Mouse (Mus musculus) neural tube, embryonic 12.5 days (tissue): ENCODE data around the gene Khdrbs1. TPM values are rescaled to one million over a fixed set of nuclear protein-coding genes. Genes with fewer than 3 reads are reported as not detected.
"Not testable (repeated sequence)": the region's sequence is repeated elsewhere in the genome, so short reads cannot be mapped to it uniquely, and the experiment has no call there.

Source experiments
- ATAC-seq: fragments of 200-750 bp; cut with Nextera tagmentation; 2 replicates; pipeline ENCODE4 v1.8.0; 2017; ENCODE audit warnings: low read depth, mild to moderate bottlenecking, moderate TSS enrichment, moderate library complexity; ENCODE audit not compliant: low FRiP score
- H3K27ac ChIP-seq: fragments of 300-500 bp; sonication (generic); 2 replicates; pipeline ENCODE4 v1.5.1; 2016
- H3K27me3 ChIP-seq: fragments of 300-500 bp; sonication (generic); replicated peaks from 2 replicates; pipeline ENCODE4 v1.6.1; 2016; ENCODE audit warnings: mild to moderate bottlenecking
- H3K36me3 ChIP-seq: fragments of 300-500 bp; sonication (generic); 2 replicates; pipeline ENCODE4 v1.6.1; 2016; ENCODE audit warnings: mild to moderate bottlenecking
- H3K4me1 ChIP-seq: fragments of 300-500 bp; sonication (generic); 2 replicates; pipeline ENCODE4 v1.6.1; 2016
- H3K4me2 ChIP-seq: fragments of 300-500 bp; sonication (generic); replicated peaks from 2 replicates; pipeline ENCODE4 v1.6.1; 2016; ENCODE audit warnings: mild to moderate bottlenecking
- H3K4me3 ChIP-seq: fragments of 300-500 bp; sonication (generic); 2 replicates; pipeline ENCODE4 v1.5.1; 2016
- H3K9ac ChIP-seq: fragments of 300-500 bp; sonication (generic); 2 replicates; pipeline ENCODE4 v1.6.1; 2016; ENCODE audit warnings: mild to moderate bottlenecking
- H3K9me3 ChIP-seq: fragments of 300-500 bp; sonication (generic); 2 replicates; pipeline ENCODE4 v1.6.1; 2016; ENCODE audit warnings: mild to moderate bottlenecking
- WGBS: fragments of 180-500 bp; shearing (Covaris S2); methylation state at CpG from one replicate; pipeline ENCODE4 v1.1.7; 2016; 5-methylcytosine and 5-hydroxymethylcytosine counted together
- polyA plus RNA-seq: library from polyadenylated mRNA; unstranded; fragments of >200 nt; fragmentation: Nextera tagmentation; extraction: Ambion mirVana; gene quantifications from 2 replicates; pipeline ENCODE4 v1.2.1, GENCODE M21; 2016

Khdrbs1 gene
- polyA plus RNA-seq, 1 experiment from 2014 or later: 212 TPM

DNA sequence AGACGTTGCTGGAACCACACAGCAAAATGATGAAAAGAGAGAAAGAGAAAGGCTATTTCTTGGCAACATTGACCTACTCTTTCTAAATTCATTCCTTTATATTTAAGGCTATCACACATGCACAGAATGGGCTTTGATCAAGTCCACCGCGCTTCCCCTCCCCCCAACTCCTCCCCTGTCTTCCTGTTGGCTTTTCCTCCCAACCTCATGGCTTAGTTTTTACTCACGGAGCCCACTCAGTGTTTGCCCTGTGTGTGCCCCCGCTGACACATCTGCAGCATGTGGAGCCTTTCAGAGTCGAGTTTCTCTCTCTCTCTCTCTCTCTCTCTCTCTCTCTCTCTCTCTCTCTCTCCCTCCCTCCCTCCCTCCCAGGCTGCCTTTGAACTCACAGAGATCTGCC is 28.5 kb upstream of the Khdrbs1 start:
- no peaks in the 10 kb centered on the region for H3K9me3 ChIP-seq
- no peak for ATAC-seq
- WGBS: 62% methylated on average over 6 of the region's 6 CpGs

DNA sequence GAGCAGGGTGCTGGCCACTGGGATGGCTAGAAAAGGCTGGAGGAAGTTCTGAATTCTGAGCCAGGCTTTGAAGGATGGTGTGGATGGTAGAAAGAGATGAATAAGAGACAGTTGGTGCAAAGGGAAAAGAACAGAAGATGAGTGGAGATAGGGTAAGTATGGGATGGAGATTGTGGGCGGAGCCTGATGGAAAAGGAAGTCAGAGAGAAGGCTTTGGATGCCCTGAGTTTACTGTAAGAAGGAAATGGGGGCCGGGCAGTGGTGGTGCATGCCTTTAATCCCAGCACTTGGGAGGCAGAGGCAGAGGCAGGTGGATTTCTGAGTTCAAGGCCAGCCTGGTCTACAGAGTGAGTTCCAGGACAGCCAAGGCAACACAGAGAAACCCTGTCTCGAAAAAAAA is 26.6 kb upstream of the Khdrbs1 start:
- H3K4me2 ChIP-seq, H3K9me3 ChIP-seq, H3K27ac ChIP-seq, H3K36me3 ChIP-seq, H3K27me3 ChIP-seq, H3K9ac ChIP-seq, ATAC-seq, H3K4me3 ChIP-seq: not testable (repeated sequence)
- WGBS: 84% methylated on average over 3 of the region's 3 CpGs
- H3K4me1 ChIP-seq: peaks cover 16% of the 10 kb centered on the region

More for the DNA sequence above, 28.5 kb upstream of the Khdrbs1 start:
- Histone ChIP-seq H3K27me3 (0 out of 2 replicates have a peak, but pooled peaks cover 5% of the 10 kb centered on the region), H3K36me3 (no peaks in the 10 kb centered on the region), H3K9ac (no peak overlapping the region), H3K4me2 (no peak overlapping the region), H3K4me1 (peaks cover 16% of the 10 kb centered on the region), H3K4me3 (no peak overlapping the region), H3K27ac (no peak overlapping the region)

DNA sequence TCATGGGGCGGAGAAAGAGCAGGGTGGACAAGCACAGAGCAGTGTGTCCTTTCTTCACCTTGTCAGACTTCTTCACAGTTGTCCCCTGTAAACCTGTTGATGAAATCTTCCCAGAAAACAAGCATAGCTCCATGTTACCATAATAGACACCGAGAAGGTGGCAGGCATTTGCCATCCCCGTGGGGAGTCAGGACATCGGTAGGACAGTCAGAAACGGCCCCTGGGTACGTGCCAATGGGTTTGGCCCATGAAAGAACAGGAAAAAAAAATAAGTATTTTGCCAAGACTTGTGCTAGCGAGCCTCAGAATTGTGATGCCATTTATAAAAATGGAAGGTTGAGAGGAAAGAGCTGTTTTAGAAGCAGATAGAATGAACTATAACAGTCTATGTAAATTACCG is 25.7 kb upstream of the Khdrbs1 start:
- Histone ChIP-seq H3K9ac (no peak overlapping the region), H3K27ac (no peak overlapping the region), H3K4me2 (no peak overlapping the region), H3K4me3 (no peak overlapping the region), H3K9me3 (no peaks in the 10 kb centered on the region), H3K36me3 (no peaks in the 10 kb centered on the region), H3K27me3 (0 out of 2 replicates have a peak, but pooled peaks cover 5% of the 10 kb centered on the region), H3K4me1 (peaks cover 16% of the 10 kb centered on the region)
- no peak for ATAC-seq
- WGBS: 86% methylated on average over 8 of the region's 8 CpGs

DNA sequence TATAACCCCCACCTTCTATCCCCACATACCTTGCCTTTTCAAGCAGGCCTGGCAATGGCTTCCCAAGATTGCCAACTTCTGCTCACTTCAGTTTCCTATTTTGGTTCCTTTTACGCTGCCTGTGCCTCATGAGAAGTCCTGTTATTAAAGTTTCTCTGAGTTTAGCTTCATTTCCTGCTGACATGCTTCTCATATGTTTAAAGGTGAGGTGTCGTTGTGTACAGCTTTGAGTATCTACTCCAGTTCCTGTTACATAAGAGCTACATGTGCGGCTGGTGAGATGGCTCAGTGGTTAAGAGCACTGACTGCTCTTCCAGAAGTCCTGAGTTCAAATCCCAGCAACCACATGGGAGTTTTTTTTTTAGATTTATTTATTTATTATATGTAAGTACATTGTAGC is 23.2 kb upstream of the Khdrbs1 start:
- Histone ChIP-seq H3K27ac (no peak overlapping the region), H3K36me3 (no peaks in the 10 kb centered on the region), H3K4me1 (no peaks in the 10 kb centered on the region), H3K9ac (no peak overlapping the region), H3K9me3 (no peaks in the 10 kb centered on the region), H3K4me3 (no peak overlapping the region), H3K27me3 (no peaks in the 10 kb centered on the region), H3K4me2 (no peak overlapping the region)
- WGBS: 92% methylated on average over 3 of the region's 3 CpGs
- ATAC-seq: no peak

DNA sequence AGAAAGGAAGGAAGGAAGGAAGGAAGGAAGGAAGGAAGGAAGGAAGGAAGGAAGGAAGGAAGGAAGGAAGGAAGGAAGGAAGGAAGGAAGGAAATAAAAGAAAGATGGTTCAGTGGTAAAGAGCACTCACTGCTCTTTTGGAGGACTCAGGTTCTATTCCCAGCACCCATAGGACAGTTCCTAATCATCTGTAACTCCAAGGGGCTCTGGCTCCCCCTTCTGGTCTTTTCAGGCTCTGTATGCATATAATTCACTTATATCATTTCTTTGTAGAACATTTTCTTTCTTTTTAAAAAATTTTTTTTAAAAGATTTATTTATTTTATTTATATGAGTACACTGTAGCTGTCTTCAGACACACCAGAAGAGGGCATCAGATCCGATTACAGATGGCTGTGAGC is 20.4 kb upstream of the Khdrbs1 start:
- not testable (repeated sequence) for H3K9me3 ChIP-seq, H3K9ac ChIP-seq, ATAC-seq, H3K4me2 ChIP-seq, H3K36me3 ChIP-seq, H3K4me1 ChIP-seq, H3K27me3 ChIP-seq, H3K27ac ChIP-seq, H3K4me3 ChIP-seq
- WGBS: 84% methylated on average over 1 of the region's 1 CpGs

DNA sequence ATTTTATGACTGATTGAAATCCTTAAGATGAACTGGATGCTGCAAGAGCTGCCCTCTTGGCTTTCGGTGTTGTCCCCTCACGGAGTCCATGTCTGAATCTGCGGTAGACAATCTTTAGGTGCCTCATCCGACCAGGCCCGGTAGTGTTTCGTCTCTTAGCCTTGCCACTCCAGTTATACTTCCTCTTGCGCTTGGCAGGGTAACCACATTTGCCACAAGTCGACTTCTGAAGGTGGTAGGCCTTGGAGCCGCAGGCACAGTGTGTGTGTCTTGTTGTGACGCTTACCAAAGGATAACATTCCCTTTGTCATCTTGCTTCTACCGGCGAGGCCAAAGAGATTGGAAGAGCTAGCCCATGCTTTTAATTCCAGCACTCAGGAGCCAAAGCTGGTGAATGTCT is 19.5 kb upstream of the Khdrbs1 start:
- H3K27me3 ChIP-seq: no peaks in the 10 kb centered on the region
- 92% methylated on average over 12 of the region's 12 CpGs for WGBS
- ATAC-seq: no peak

DNA sequence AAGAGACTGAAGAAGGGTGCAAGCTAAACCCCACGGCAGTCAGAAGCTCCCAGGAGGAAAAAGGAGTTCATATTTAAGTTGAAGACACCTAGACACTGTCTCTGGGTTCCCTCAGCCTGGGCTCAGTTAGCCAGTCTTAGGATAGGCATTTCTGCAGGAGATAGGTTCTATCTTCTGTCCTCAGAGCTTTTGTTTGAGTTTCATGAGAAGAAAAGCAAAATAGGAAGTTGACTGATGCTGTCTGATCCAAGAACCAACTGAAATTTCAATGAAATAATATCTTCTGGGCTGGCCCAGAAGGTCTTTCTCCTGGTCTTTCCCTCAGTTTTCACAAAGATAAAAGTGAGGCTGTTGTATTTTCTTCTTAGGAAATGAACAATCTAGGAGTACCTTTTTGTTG is 13.4 kb upstream of the Khdrbs1 start:
- Histone ChIP-seq H3K4me1 (no peaks in the 10 kb centered on the region), H3K36me3 (no peaks in the 10 kb centered on the region), H3K9me3 (no peaks in the 10 kb centered on the region), H3K4me3 (no peak overlapping the region), H3K27me3 (no peaks in the 10 kb centered on the region), H3K4me2 (no peak overlapping the region), H3K9ac (no peak overlapping the region), H3K27ac (no peak overlapping the region)
- WGBS: 77% methylated on average over 1 of the region's 1 CpGs
- no peak for ATAC-seq

More for the DNA sequence above, 19.5 kb upstream of the Khdrbs1 start:
- H3K4me2 ChIP-seq: no peak overlapping the region
- no peaks in the 10 kb centered on the region for H3K4me1 ChIP-seq
- H3K4me3 ChIP-seq: no peak overlapping the region
- H3K9ac ChIP-seq: no peak overlapping the region
- no peaks in the 10 kb centered on the region for H3K36me3 ChIP-seq
- H3K27ac ChIP-seq: no peak overlapping the region
- no peaks in the 10 kb centered on the region for H3K9me3 ChIP-seq

DNA sequence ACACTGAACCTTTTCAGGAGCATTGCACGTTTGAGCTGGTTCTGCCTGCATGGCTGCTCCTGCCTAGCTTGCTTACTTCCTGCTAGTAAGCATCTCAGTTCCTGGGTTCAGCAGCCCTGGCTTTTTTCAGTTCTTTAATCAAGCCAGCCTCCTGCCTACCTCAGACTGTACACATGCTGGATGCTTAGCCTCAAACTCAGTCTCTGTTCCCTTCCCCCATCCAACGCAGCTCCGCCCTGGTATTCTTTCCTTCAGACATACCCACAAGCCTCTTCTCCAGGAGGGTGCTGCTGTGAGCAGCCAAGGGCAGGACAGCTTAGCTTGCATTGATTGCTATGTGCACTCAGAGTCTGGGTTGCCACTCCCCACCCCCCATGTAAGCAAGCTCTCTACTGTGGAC is 12.6 kb upstream of the Khdrbs1 start:
- no peak overlapping the region for H3K4me3 ChIP-seq
- no peak overlapping the region for H3K4me2 ChIP-seq
- H3K9me3 ChIP-seq: no peaks in the 10 kb centered on the region
- no peak for ATAC-seq
- H3K9ac ChIP-seq: 0 out of 2 replicates have a peak overlapping the region, but pooled peaks have one; percentile 6
- no peaks in the 10 kb centered on the region for H3K27me3 ChIP-seq
- 70% methylated on average over 3 of the region's 3 CpGs for WGBS
- no peaks in the 10 kb centered on the region for H3K4me1 ChIP-seq
- H3K27ac ChIP-seq: no peak overlapping the region
- no peaks in the 10 kb centered on the region for H3K36me3 ChIP-seq

DNA sequence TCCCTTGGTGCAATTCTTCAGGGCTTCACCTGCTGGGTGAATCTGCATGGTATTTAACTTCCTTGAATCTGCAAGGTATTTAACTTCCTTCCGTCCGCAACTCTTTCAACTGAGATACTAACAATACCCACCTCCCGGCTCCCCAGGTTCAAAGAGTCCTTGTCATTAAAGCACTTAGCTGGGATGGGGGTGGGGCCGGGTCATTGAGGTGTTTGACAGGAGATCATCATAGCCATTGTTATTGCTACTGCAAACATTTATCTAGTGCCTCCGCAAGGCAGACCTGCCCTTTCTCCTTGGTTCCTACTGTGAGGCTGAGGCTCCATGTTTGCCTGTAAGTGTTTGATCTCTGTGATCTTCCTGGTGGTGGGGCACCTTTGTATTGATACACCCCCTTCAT is 8.3 kb upstream of the Khdrbs1 start:
- no peaks in the 10 kb centered on the region for H3K9me3 ChIP-seq
- H3K9ac ChIP-seq: no peak overlapping the region
- no peak for ATAC-seq
- H3K27ac ChIP-seq: no peak overlapping the region
- H3K4me1 ChIP-seq: no peaks in the 10 kb centered on the region
- 17% methylated on average over 5 of the region's 5 CpGs for WGBS
- no peak overlapping the region for H3K4me2 ChIP-seq
- no peaks in the 10 kb centered on the region for H3K27me3 ChIP-seq
- H3K36me3 ChIP-seq: no peaks in the 10 kb centered on the region
- no peak overlapping the region for H3K4me3 ChIP-seq

DNA sequence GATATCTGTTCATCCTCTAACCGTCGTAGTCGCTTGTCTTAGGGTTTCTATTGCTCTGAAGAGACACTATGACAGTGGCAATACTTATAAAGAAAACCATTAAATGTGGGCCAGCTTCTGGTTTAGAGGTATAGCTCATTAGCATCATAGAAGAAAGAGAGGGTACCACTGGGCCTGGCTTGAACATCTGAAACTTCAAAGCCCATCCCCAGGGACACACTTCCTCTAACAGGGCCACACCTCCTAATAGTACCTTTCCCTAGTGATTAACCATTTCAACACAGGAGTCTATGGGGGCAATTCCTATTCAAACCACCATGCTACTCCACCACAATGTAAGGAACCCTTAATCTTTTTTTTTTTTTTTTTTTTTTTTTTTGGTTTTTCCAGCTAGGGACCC is 4.5 kb upstream of the Khdrbs1 start:
- H3K4me2 ChIP-seq: no peak overlapping the region
- H3K4me1 ChIP-seq: peaks cover 7% of the 10 kb centered on the region; the same call in 1 of the 2 replicates
- no peak overlapping the region for H3K27ac ChIP-seq
- no peak overlapping the region for H3K4me3 ChIP-seq
- ATAC-seq: no peak
- WGBS: 45% methylated on average over 3 of the region's 3 CpGs
- H3K9ac ChIP-seq: no peak overlapping the region
- no peaks in the 10 kb centered on the region for H3K36me3 ChIP-seq
- no peaks in the 10 kb centered on the region for H3K27me3 ChIP-seq
- no peaks in the 10 kb centered on the region for H3K9me3 ChIP-seq

DNA sequence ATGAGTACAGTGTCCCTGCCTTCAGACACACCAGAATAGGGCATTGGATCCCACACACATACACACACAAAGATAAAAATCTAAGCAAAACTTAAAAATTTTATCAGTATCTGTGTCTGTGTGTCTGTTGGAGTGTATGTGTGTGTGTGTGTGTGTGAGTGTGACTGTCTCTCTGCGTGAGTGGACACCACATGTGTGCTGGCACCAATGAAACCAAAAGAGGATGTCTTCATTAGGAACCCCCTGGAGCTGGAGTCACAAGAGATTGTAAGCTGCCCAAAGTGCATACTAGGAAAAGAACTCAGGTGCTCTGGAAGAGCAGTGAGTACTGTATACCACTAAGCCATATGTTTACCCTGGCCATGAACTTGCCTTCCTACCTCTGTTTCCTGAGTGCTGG is 4.0 kb upstream of the Khdrbs1 start:
- Histone ChIP-seq H3K4me1 (peaks cover 7% of the 10 kb centered on the region; the same call in 1 of the 2 replicates), H3K36me3 (no peaks in the 10 kb centered on the region), H3K9me3 (no peaks in the 10 kb centered on the region), H3K9ac (no peak overlapping the region), H3K27me3 (no peaks in the 10 kb centered on the region), H3K4me2 (no peak overlapping the region), H3K27ac (no peak overlapping the region), H3K4me3 (no peak overlapping the region)
- no peak for ATAC-seq
- 68% methylated on average over 1 of the region's 1 CpGs for WGBS

DNA sequence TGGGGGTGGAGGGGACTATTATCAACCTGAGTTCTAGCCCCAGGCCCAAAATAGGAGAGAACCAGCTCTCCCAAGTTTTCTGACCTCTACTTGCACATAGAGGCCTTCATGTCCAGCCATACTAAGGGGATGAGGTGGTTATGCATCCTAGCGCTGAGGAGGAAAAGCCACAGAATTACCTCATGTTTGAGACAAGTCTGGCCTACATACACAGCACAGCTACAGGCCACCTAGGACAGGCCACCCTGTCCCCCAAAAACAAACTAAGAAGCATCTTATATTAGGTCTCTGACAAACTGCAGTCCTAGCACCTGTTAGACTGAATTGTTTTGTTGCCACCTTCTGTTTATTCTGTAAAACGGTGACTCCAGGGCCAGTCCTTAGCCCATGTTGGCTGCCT is 1.4 kb upstream of the Khdrbs1 start:
- Histone ChIP-seq H3K9me3 (no peaks in the 10 kb centered on the region), H3K4me1 (peaks cover 17% of the 10 kb centered on the region), H3K36me3 (no peaks in the 10 kb centered on the region), H3K4me2 (peak overlapping the region; percentile 86), H3K4me3 (0 out of 2 replicates have a peak overlapping the region, but pooled peaks have one; percentile 99), H3K27me3 (no peaks in the 10 kb centered on the region), H3K27ac (no peak overlapping the region), H3K9ac (peak overlapping the region; percentile 80; the same call in 1 of the 2 replicates)
- 32% methylated on average over 2 of the region's 2 CpGs for WGBS
- ATAC-seq: no peak

DNA sequence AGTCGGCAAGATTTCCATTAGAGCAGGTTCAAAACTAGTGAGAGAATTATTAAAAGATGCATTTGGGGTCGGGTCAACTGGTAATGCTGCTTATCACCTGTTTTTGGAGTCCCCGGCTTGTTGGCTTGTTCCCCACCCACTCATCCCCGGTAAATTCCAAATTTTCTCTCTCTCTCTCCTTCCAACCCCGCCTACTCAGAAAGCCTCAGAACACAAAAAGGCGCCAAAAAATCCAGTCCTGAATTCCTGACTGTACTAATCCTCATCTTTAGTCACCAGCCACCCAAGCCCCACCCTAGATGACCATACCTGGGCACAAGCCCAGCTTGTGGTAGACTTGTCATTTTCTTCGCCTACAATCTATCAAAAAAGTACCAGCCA is 897 bp upstream of the Khdrbs1 start:
- Histone ChIP-seq H3K4me3 (peak overlapping the region; percentile 99), H3K27ac (peak overlapping the region; percentile 96), H3K27me3 (no peaks in the 10 kb centered on the region), H3K9ac (peak overlapping the region; percentile 80), H3K9me3 (no peaks in the 10 kb centered on the region), H3K4me1 (peaks cover 17% of the 10 kb centered on the region), H3K36me3 (no peaks in the 10 kb centered on the region), H3K4me2 (peak overlapping the region; percentile 86)
- 0 out of 2 replicates have a peak, but pooled peaks have one; percentile 4 for ATAC-seq
- WGBS: 10% methylated on average over 7 of the region's 7 CpGs
